Mouse (Mus musculus): ENCODE results near the gene Mdm2. TPM values are rescaled to one million over a fixed set of nuclear protein-coding genes. Genes with fewer than 3 reads are reported as not detected.

Gene Mdm2
- total and polyA plus RNA-seq, 3 experiments, result 79.8 to 136 (median 112) TPM

- Histone ChIP-seq H3K9ac (ENCODE audit: insufficient read depth, low read depth) (no peak overlapping the region), H3K4me1 (ENCODE audit: control insufficient read depth in 1 of 2, insufficient read depth in 2 of 2) (peaks cover 0 to 9% of the 10 kb centered on the region in 2 experiments; a peak in 1 of 4 replicates), H3K4me2 (ENCODE audit: insufficient read depth, low read depth, poor library complexity, severe bottlenecking) (peak overlapping the region; percentile 11; the same call in 1 of the 2 replicates), H3K79me2 (replicated peaks; ENCODE audit: control insufficient read depth, extremely low read depth, insufficient read depth, poor library complexity, severe bottlenecking) (no peaks in the 10 kb centered on the region), H3K27ac (ENCODE audit: insufficient read depth, low read depth) (no peak overlapping the region), H3K27me3 (replicated peaks) (no peaks in the 10 kb centered on the region), H3K36me3 (replicated peaks in 1 of 2; ENCODE audit: control insufficient read depth in 1 of 2, insufficient read depth in 1 of 2, low read length in 1 of 2) (peaks cover 2 to 8% of the 10 kb centered on the region in 2 experiments), H3K4me3 (replicated peaks in 1 of 3; ENCODE audit: low read depth in 2 of 3, low read length in 2 of 3, poor library complexity in 1 of 3) (no peak overlapping the region), H3K9me3 (replicated peaks; ENCODE audit: low read length) (no peaks in the 10 kb centered on the region)
- dilution Hi-C loops (cut with MboI; ENCODE audit: extremely low pct_ligation_motif_present, extremely low pct_unique_long_range_greater_than_20kb, low sequenced_read_pairs) (no loop called here), in situ Hi-C loops (cut with MboI; ENCODE audit: low pct_ligation_motif_present, low pct_unique_long_range_greater_than_20kb, low sequenced_read_pairs) (no loop called here)
- TF ChIP-seq USF2 (conservative IDR thresholded peaks at IDR 0.05; ENCODE audit: low read depth, low read length) (no peak), IRF4 (IDR thresholded peaks at IDR 0.05; ENCODE audit: low read depth, low read length) (peak; percentile 59; the same call in 1 of the 2 replicates), EP300 (IDR thresholded peaks at IDR 0.05; ENCODE audit: low read length) (no peak), GABPA (IDR thresholded peaks at IDR 0.05; ENCODE audit: insufficient replicate concordance, low read depth, low read length) (no peak), ZC3H11A (IDR thresholded peaks at IDR 0.05; ENCODE audit: low read depth, low read length) (peak; percentile 83), ZMIZ1 (IDR thresholded peaks at IDR 0.05; ENCODE audit: low read depth, low read length) (peak; percentile 62; the same call in 1 of the 2 replicates), ZNF384 (IDR thresholded peaks at IDR 0.05; ENCODE audit: low read depth, low read length) (peak; percentile 32; the same call in 1 of the 2 replicates), ELF1 (IDR thresholded peaks at IDR 0.05; ENCODE audit: low read depth, low read length) (peak; percentile 41; the same call in 1 of the 2 replicates), ZKSCAN1 (IDR thresholded peaks at IDR 0.05; ENCODE audit: borderline replicate concordance, low read depth, low read length) (no peak), BHLHE40 (IDR thresholded peaks at IDR 0.05; ENCODE audit: low read depth, low read length) (peak; percentile 37; the same call in 1 of the 2 replicates), POLR2A (IDR thresholded peaks at IDR 0.05; ENCODE audit: low read depth, low read length) (0 out of 2 replicates have a peak, but pooled peaks have one; percentile 28), MEF2A (IDR thresholded peaks at IDR 0.05; ENCODE audit: borderline replicate concordance, low read depth, low read length) (peak; percentile 64; the same call in 1 of the 2 replicates), PAX5 (IDR thresholded peaks at IDR 0.05; ENCODE audit: low read length) (no peak), JUND (conservative IDR thresholded peaks at IDR 0.05; ENCODE audit: low read depth, low read length) (peak; percentile 46; the same call in 1 of the 2 replicates), MAFK (IDR thresholded peaks at IDR 0.05; ENCODE audit: insufficient replicate concordance, low read length) (no peak), POLR2AphosphoS2 (IDR thresholded peaks at IDR 0.05; ENCODE audit: low read depth, low read length) (no peak), TCF12 (IDR thresholded peaks at IDR 0.05; ENCODE audit: low read depth, low read length) (0 out of 2 replicates have a peak, but pooled peaks have one; percentile 51), HCFC1 (IDR thresholded peaks at IDR 0.05; ENCODE audit: low read depth, low read length) (peak; percentile 51; the same call in 1 of the 2 replicates), SMC3 (IDR thresholded peaks at IDR 0.05; ENCODE audit: low read depth, low read length) (peak; percentile 95), MYC (IDR thresholded peaks at IDR 0.05; ENCODE audit: low read depth, low read length) (peak; percentile 94), NELFE (IDR thresholded peaks at IDR 0.05; ENCODE audit: low read depth, low read length) (peak; percentile 72; the same call in 1 of the 2 replicates), E2F4 (IDR thresholded peaks at IDR 0.05; ENCODE audit: insufficient replicate concordance, low read depth, low read length) (0 out of 2 replicates have a peak, but pooled peaks have one; percentile 46), MXI1 (IDR thresholded peaks at IDR 0.05; ENCODE audit: low read depth, low read length) (no peak), TBP (conservative IDR thresholded peaks at IDR 0.05; ENCODE audit: low read depth, low read length) (peak; percentile 64; the same call in 1 of the 2 replicates), NRF1 (IDR thresholded peaks at IDR 0.05; ENCODE audit: low read depth, low read length) (peak; percentile 45), CHD2 (IDR thresholded peaks at IDR 0.05; ENCODE audit: low read length) (no peak), USF1 (IDR thresholded peaks at IDR 0.05; ENCODE audit: low read depth, low read length) (no peak), KAT2A (IDR thresholded peaks at IDR 0.05; ENCODE audit: insufficient replicate concordance, low read length) (no peak), MAX (IDR thresholded peaks at IDR 0.05; ENCODE audit: low read length) (peak; percentile 68; the same call in 1 of the 2 replicates), CTCF (conservative IDR thresholded peaks at IDR 0.05 in 1 of 2, IDR thresholded peaks at IDR 0.05 in 1 of 2; ENCODE audit: low read depth in 2 of 2, low read length in 2 of 2) (peak in 1 of 2 experiments; percentile 99; a peak in 2 of 4 replicates), ETS1 (conservative IDR thresholded peaks at IDR 0.05; ENCODE audit: low read depth, low read length) (no peak), SIN3A (IDR thresholded peaks at IDR 0.05; ENCODE audit: low read length) (peak; percentile 78), RAD21 (IDR thresholded peaks at IDR 0.05; ENCODE audit: low read depth, low read length) (peak; percentile 94)
- peak; percentile 76 for DNase-seq (ENCODE audit: extremely low read depth)
Measured at GRCm38 (mm10) chr10:117731244-117732101, 20.9 kb upstream of the Mdm2 start.
